Mouse (Mus musculus): ENCODE measurements at regions not wholly inside any gene's neighbourhood (a gene's known extent, or its start where the extent isn't known, plus 50 kb on each side); places are given as distances from the start of the nearest gene placed in this dataset.

- no peak for DNase-seq (ENCODE audit: low spot score)
- WGBS = 4% methylated on average over 14 of the region's 14 CpGs
- no peaks in the 10 kb centered on the region for H3K9me3 ChIP-seq
- H3K27ac ChIP-seq = peak overlapping the region; percentile 94
- H3K4me3 ChIP-seq = peak overlapping the region; percentile 66
- peaks cover 90% of the 10 kb centered on the region for H3K27me3 ChIP-seq (ENCODE audit: insufficient read depth, poor library complexity, severe bottlenecking)
- H3K4me1 ChIP-seq (replicated peaks) = peaks cover 94% of the 10 kb centered on the region
- peaks cover 14% of the 10 kb centered on the region; the same call in 1 of the 2 replicates for H3K36me3 ChIP-seq
These were observed 487.2 kb downstream of the Prss52 start for GRCm38 (mm10) chr14:64591091-64591976.

- Histone ChIP-seq H3K27me3 (ENCODE audit: insufficient read depth, poor library complexity, severe bottlenecking) (peaks cover 85% of the 10 kb centered on the region), H3K4me3 (peak overlapping the region; percentile 66), H3K36me3 (peaks cover 14% of the 10 kb centered on the region; the same call in 1 of the 2 replicates), H3K9me3 (no peaks in the 10 kb centered on the region), H3K27ac (peak overlapping the region; percentile 94), H3K4me1 (replicated peaks) (peaks cover 87% of the 10 kb centered on the region)
- no peak for DNase-seq (ENCODE audit: low spot score)
- WGBS = 52% methylated on average over 6 of the region's 6 CpGs
These were observed 488.1 kb downstream of the Prss52 start for GRCm38 (mm10) chr14:64592176-64592575.

GRCm38 (mm10) chr14:64592706-64593320 is 488.7 kb downstream of the Prss52 start:
- DNase-seq (ENCODE audit: low spot score) = no peak
- Histone ChIP-seq H3K4me1 (replicated peaks) (peaks cover 87% of the 10 kb centered on the region), H3K4me3 (peak overlapping the region; percentile 66), H3K27me3 (ENCODE audit: insufficient read depth, poor library complexity, severe bottlenecking) (peaks cover 81% of the 10 kb centered on the region), H3K36me3 (peaks cover 14% of the 10 kb centered on the region; the same call in 1 of the 2 replicates), H3K9me3 (no peaks in the 10 kb centered on the region), H3K27ac (peak overlapping the region; percentile 94)
- 75% methylated on average over 13 of the region's 13 CpGs for WGBS

- 35% methylated on average over 4 of the region's 4 CpGs for WGBS
These were observed 489.5 kb downstream of the Prss52 start for GRCm38 (mm10) chr14:64593564-64593963.

GRCm38 (mm10) chr14:64594021-64594561 is 490.0 kb downstream of the Prss52 start:
- Histone ChIP-seq H3K9me3 (no peaks in the 10 kb centered on the region), H3K27me3 (ENCODE audit: insufficient read depth, poor library complexity, severe bottlenecking) (peaks cover 68% of the 10 kb centered on the region), H3K27ac (no peak overlapping the region; the same call in 1 of the 2 replicates), H3K4me3 (no peak overlapping the region), H3K36me3 (peaks cover 14% of the 10 kb centered on the region; the same call in 1 of the 2 replicates), H3K4me1 (replicated peaks) (peaks cover 78% of the 10 kb centered on the region)
- WGBS = 54% methylated on average over 7 of the region's 7 CpGs
- DNase-seq (ENCODE audit: low spot score) = no peak

More at GRCm38 (mm10) chr14:64593564-64593963, 489.5 kb downstream of the Prss52 start:
- Histone ChIP-seq H3K4me1 (replicated peaks) (peaks cover 83% of the 10 kb centered on the region), H3K36me3 (peaks cover 14% of the 10 kb centered on the region; the same call in 1 of the 2 replicates), H3K27me3 (ENCODE audit: insufficient read depth, poor library complexity, severe bottlenecking) (peaks cover 73% of the 10 kb centered on the region), H3K9me3 (no peaks in the 10 kb centered on the region), H3K27ac (peak overlapping the region; percentile 94), H3K4me3 (peak overlapping the region; percentile 66)
- DNase-seq (ENCODE audit: low spot score) = no peak

- Histone ChIP-seq H3K4me3 (no peak overlapping the region), H3K9me3 (no peaks in the 10 kb centered on the region), H3K27me3 (ENCODE audit: insufficient read depth, poor library complexity, severe bottlenecking) (peaks cover 59% of the 10 kb centered on the region), H3K36me3 (peaks cover 14% of the 10 kb centered on the region; the same call in 1 of the 2 replicates), H3K27ac (peak overlapping the region; percentile 13; the same call in 1 of the 2 replicates), H3K4me1 (replicated peaks) (peaks cover 69% of the 10 kb centered on the region)
- 36% methylated on average over 10 of the region's 10 CpGs for WGBS
- DNase-seq (ENCODE audit: low spot score) = no peak
These were observed 490.9 kb downstream of the Prss52 start for GRCm38 (mm10) chr14:64594811-64595522.

- H3K4me1 ChIP-seq (replicated peaks) = peaks cover 65% of the 10 kb centered on the region
- H3K4me3 ChIP-seq = no peak overlapping the region
- H3K27me3 ChIP-seq (ENCODE audit: insufficient read depth, poor library complexity, severe bottlenecking) = peaks cover 54% of the 10 kb centered on the region
- WGBS = 42% methylated on average over 1 of the region's 1 CpGs
- H3K27ac ChIP-seq = 0 out of 2 replicates have a peak overlapping the region, but pooled peaks have one; percentile 13
- no peaks in the 10 kb centered on the region for H3K9me3 ChIP-seq
- no peak for DNase-seq (ENCODE audit: low spot score)
- peaks cover 13% of the 10 kb centered on the region; the same call in 1 of the 2 replicates for H3K36me3 ChIP-seq
These were observed 491.4 kb downstream of the Prss52 start for GRCm38 (mm10) chr14:64595523-64595889.

GRCm38 (mm10) chr14:64595891-64596290 is 491.8 kb downstream of the Prss52 start:
- H3K4me1 ChIP-seq (replicated peaks) = peaks cover 61% of the 10 kb centered on the region
- H3K27me3 ChIP-seq (ENCODE audit: insufficient read depth, poor library complexity, severe bottlenecking) = peaks cover 50% of the 10 kb centered on the region
- 0 out of 2 replicates have a peak overlapping the region, but pooled peaks have one; percentile 13 for H3K27ac ChIP-seq
- no peaks in the 10 kb centered on the region for H3K9me3 ChIP-seq
- no peak overlapping the region for H3K4me3 ChIP-seq
- WGBS = 86% methylated on average over 4 of the region's 4 CpGs
- peaks cover 9% of the 10 kb centered on the region; the same call in 1 of the 2 replicates for H3K36me3 ChIP-seq
- no peak for DNase-seq (ENCODE audit: low spot score)

- H3K9me3 ChIP-seq = no peaks in the 10 kb centered on the region
- H3K27ac ChIP-seq = no peak overlapping the region
- DNase-seq (ENCODE audit: low spot score) = no peak
- H3K36me3 ChIP-seq = no peaks in the 10 kb centered on the region
- H3K27me3 ChIP-seq (ENCODE audit: insufficient read depth, poor library complexity, severe bottlenecking) = peaks cover 37% of the 10 kb centered on the region
- WGBS = 70% methylated on average over 8 of the region's 8 CpGs
- H3K4me3 ChIP-seq = no peak overlapping the region
- peaks cover 48% of the 10 kb centered on the region for H3K4me1 ChIP-seq (replicated peaks)
These were observed 493.1 kb downstream of the Prss52 start for GRCm38 (mm10) chr14:64597218-64597617.

MicroRNAs in the stretch of these regions (microRNA counts, 519-probe panel; counts per million panel counts)
- microRNA mmu-miR-124 = 4,822 counts per million, percentile 93 among the panel's probes with 10 or more counts
